Mouse (Mus musculus) limb, embryonic 15.5 days (tissue): ENCODE results near the gene Mb. TPM values are rescaled to one million over a fixed set of nuclear protein-coding genes. Genes with fewer than 3 reads are reported as not detected.

ENCODE experiments used
- ATAC-seq: fragments of 200-750 bp; cut with Nextera tagmentation; 2 replicates; pipeline ENCODE4 v1.8.0; 2017; ENCODE audit warnings: low read depth, moderate TSS enrichment; ENCODE audit not compliant: insufficient number of reproducible peaks, low FRiP score, low TSS enrichment
- H3K27ac ChIP-seq: fragments of 300-500 bp; sonication (generic); 2 replicates; pipeline ENCODE4 v1.5.1; 2015; ENCODE audit warnings: moderate library complexity, mild to moderate bottlenecking, inconsistent platforms
- H3K27me3 ChIP-seq: fragments of 300-500 bp; sonication (generic); 2 replicates; pipeline ENCODE4 v1.6.1; 2015; ENCODE audit warnings: inconsistent platforms
- H3K36me3 ChIP-seq: fragments of 300-500 bp; sonication (generic); 2 replicates; pipeline ENCODE4 v1.6.1; 2015; ENCODE audit warnings: inconsistent platforms
- H3K4me1 ChIP-seq: fragments of 300-500 bp; sonication (generic); 2 replicates; pipeline ENCODE4 v1.6.1; 2015; ENCODE audit warnings: inconsistent platforms
- H3K4me2 ChIP-seq: fragments of 300-500 bp; sonication (generic); 2 replicates; pipeline ENCODE4 v1.6.1; 2015; ENCODE audit warnings: mild to moderate bottlenecking, inconsistent platforms
- H3K4me3 ChIP-seq: fragments of 300-500 bp; sonication (generic); 2 replicates; pipeline ENCODE4 v1.5.1; 2015; ENCODE audit warnings: mild to moderate bottlenecking, inconsistent platforms
- H3K9ac ChIP-seq: fragments of 300-500 bp; sonication (generic); 2 replicates; pipeline ENCODE4 v1.6.1; 2015; ENCODE audit warnings: inconsistent platforms
- H3K9me3 ChIP-seq: fragments of 300-500 bp; sonication (generic); 2 replicates; pipeline ENCODE4 v1.6.1; 2016; ENCODE audit warnings: inconsistent platforms
- WGBS: fragments of 180-500 bp; shearing (Covaris S2); methylation state at CpG from one replicate; pipeline ENCODE4 v1.1.7; 2015; 5-methylcytosine and 5-hydroxymethylcytosine counted together
- polyA plus RNA-seq: library from polyadenylated mRNA; unstranded; fragments of >200 nt; fragmentation: Nextera tagmentation; extraction: Ambion mirVana; gene quantifications from 2 replicates; pipeline ENCODE4 v1.2.1, GENCODE M21; 2015

The Mb gene
- polyA plus RNA-seq, 1 experiment from 2014 or later, result 11.6 TPM

DNA sequence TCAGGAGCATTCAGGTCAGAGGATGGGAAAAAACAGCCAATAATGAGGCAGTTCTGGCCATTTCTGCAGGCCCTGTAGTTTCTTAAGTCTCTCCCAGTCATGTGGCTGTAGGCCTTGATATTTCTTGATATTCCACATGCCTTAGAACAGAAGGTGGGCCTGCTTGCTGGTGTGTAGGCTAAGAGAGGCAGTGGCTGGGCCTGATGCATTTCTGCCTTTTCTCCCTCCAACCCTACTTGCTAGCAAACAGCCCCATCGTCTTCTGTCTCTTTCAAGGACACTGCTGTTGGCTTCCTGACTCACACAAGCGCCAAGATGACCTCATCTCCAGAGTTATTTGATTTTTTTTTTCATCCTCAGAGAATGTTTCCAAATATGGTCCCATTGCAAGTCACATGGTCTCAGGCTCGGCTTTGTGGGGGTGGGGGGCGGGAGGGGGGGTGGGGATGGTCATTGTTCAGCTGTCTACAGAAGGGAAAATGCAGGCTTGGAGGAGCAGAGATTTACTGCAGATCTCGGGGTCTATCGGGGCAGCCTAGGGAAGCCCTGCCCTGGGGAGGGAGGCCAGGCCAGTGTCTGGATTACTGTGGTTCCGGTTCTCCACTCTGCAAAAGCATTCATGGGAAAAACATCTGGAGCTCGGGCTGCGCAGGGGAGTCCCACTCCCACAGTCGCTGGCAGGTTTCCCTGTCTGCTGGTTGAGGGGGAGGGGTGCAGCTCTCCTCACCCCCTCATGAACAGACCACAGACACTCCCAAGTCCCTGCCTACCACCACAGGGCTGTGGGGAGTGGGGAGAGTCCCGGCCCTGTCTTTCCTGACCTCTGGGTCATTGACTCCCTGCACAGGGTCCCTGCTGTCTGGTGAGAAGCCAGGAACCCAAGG is 12.9 kb downstream of the Mb start:
- Histone ChIP-seq H3K4me2 (peak overlapping the region; percentile 17), H3K9me3 (no peaks in the 10 kb centered on the region), H3K4me1 (peaks cover 56% of the 10 kb centered on the region), H3K4me3 (no peak overlapping the region), H3K27me3 (no peaks in the 10 kb centered on the region), H3K36me3 (no peaks in the 10 kb centered on the region), H3K9ac (no peak overlapping the region), H3K27ac (peak overlapping the region; percentile 97)
- 16% methylated on average over 11 of the region's 11 CpGs for WGBS
- ATAC-seq, result peak; percentile 89

- 14% methylated on average over 2 of the region's 2 CpGs for WGBS
- Histone ChIP-seq H3K4me2 (peak overlapping the region; percentile 17; the same call in 1 of the 2 replicates), H3K27me3 (no peaks in the 10 kb centered on the region), H3K27ac (peak overlapping the region; percentile 97), H3K4me1 (peaks cover 56% of the 10 kb centered on the region), H3K36me3 (no peaks in the 10 kb centered on the region), H3K9me3 (no peaks in the 10 kb centered on the region), H3K9ac (no peak overlapping the region), H3K4me3 (no peak overlapping the region)
- peak; percentile 70 for ATAC-seq
These were observed 13.5 kb downstream of the Mb start for GRCm38 (mm10) chr15:77036989-77037277.

DNA sequence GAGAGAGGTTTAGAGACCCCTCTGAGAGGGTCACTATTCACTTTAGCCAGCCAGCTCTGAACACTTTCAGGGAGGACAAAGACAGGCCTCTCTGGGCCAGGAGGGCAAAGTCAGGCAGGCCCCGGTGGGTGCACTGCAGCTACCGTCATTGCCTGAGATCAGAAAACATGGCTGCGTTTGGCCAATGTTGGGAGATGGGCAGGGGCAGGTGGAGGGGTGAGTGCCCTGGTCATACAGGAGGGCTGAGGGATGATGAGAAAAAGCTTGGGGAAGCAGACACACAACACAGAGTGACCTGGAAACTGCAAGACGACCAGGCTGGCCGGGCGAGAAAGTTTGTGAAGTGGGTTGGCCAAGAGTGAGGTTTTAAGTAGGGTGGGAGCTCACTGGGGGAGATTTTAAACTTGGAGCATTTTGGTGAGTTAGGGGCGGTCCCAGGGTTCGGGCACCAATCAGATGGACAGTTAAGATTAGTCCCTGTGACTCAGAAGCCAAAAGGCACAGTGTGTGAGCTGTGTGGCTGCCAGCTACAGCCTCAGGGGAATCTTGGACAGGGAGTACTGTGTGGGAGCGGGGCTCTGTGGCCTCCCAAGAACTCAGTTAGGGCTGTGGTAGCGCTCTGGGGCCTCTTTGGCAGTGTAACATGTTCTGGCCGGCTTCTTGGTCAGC is 14.0 kb downstream of the Mb start:
- no peak overlapping the region for H3K4me3 ChIP-seq
- H3K36me3 ChIP-seq, result no peaks in the 10 kb centered on the region
- ATAC-seq, result peak; percentile 86
- peak overlapping the region; percentile 17; the same call in 1 of the 2 replicates for H3K4me2 ChIP-seq
- H3K27ac ChIP-seq, result peak overlapping the region; percentile 97
- 39% methylated on average over 11 of the region's 11 CpGs for whole genome bisulfite sequencing
- peaks cover 56% of the 10 kb centered on the region for H3K4me1 ChIP-seq
- no peaks in the 10 kb centered on the region for H3K9me3 ChIP-seq
- no peak overlapping the region for H3K9ac ChIP-seq
- H3K27me3 ChIP-seq, result no peaks in the 10 kb centered on the region

- Histone ChIP-seq H3K27me3 (no peaks in the 10 kb centered on the region), H3K4me3 (no peak overlapping the region), H3K27ac (peak overlapping the region; percentile 97), H3K4me1 (peaks cover 59% of the 10 kb centered on the region), H3K4me2 (no peak overlapping the region), H3K36me3 (no peaks in the 10 kb centered on the region), H3K9me3 (no peaks in the 10 kb centered on the region), H3K9ac (no peak overlapping the region)
- 55% methylated on average over 3 of the region's 3 CpGs for WGBS
- no peak for ATAC-seq
These were observed 14.8 kb downstream of the Mb start for GRCm38 (mm10) chr15:77035643-77036042.

- H3K4me1 ChIP-seq, result peaks cover 54% of the 10 kb centered on the region
These were observed 15.9 kb downstream of the Mb start for GRCm38 (mm10) chr15:77034526-77034925.

GRCm38 (mm10) chr15:77031271-77031670 is 19.2 kb downstream of the Mb start:
- peaks cover 41% of the 10 kb centered on the region for H3K4me1 ChIP-seq
- WGBS, result 33% methylated on average over 3 of the region's 3 CpGs
- no peak for ATAC-seq

More at GRCm38 (mm10) chr15:77034526-77034925, 15.9 kb downstream of the Mb start:
- H3K27ac ChIP-seq, result 0 out of 2 replicates have a peak overlapping the region, but pooled peaks have one; percentile 22
- no peaks in the 10 kb centered on the region for H3K36me3 ChIP-seq
- no peak overlapping the region for H3K4me3 ChIP-seq
- ATAC-seq, result no peak
- no peaks in the 10 kb centered on the region for H3K27me3 ChIP-seq
- no peak overlapping the region for H3K9ac ChIP-seq
- WGBS, result 69% methylated on average over 6 of the region's 6 CpGs
- no peak overlapping the region for H3K4me2 ChIP-seq
- no peaks in the 10 kb centered on the region for H3K9me3 ChIP-seq

DNA sequence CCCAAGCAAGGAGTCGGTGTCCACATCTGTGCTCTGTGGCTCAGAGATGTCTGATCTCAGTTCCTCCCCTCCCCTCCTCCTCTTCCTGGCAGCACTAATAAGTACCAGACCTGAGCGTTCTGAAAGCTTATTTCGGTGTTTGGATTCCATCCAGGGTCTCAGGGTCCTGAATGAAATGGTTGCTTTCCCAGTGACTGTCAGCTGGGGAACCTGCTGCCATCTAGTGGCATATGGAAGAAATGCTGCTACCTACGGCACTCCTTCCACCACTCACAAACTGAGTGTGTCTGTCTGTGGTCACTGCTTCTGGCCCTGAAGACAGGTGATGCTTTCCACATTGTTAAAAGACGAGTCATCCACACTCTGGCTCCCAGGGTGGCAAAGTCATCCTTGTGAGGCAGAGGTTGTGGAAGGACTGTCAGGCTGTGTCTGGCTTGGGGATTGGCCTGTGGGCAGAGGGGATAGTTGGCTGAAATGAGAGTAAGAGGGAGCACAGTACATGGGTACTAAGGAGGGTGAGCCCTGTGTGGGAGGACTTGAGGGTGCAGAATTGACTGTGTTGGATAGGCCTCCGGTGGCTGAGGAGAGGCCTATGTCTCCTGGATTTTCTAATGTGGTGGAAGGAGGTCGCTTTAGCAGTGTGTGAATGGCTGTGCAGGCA is 21.0 kb downstream of the Mb start:
- H3K9ac ChIP-seq, result no peak overlapping the region

More at GRCm38 (mm10) chr15:77031271-77031670, 19.2 kb downstream of the Mb start:
- Histone ChIP-seq H3K4me3 (no peak overlapping the region), H3K4me2 (no peak overlapping the region), H3K27me3 (no peaks in the 10 kb centered on the region), H3K36me3 (no peaks in the 10 kb centered on the region), H3K27ac (no peak overlapping the region), H3K9me3 (no peaks in the 10 kb centered on the region), H3K9ac (no peak overlapping the region)

DNA sequence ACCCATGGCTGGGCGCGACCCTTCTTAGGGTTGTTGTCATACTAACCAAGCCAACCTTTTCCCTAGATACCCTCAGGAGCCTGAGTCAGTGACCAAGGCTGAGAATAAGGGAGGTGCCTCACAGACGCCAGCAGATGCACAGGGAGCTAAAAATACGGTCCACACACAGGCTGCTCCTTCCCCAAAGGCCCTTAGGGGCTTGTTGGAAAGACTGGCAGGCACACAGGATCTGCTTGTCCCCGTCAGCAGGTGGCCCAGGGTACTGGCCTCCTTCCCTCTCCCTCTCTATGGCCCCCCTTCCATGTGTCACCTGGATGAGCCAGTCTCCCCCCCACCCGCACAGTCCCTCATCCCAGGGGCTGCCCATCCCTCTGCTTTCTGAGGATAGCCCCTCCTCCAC is 22.8 kb downstream of the Mb start:
- no peak overlapping the region for H3K4me3 ChIP-seq
- peaks cover 29% of the 10 kb centered on the region for H3K4me1 ChIP-seq
- no peak overlapping the region for H3K9ac ChIP-seq
- no peaks in the 10 kb centered on the region for H3K9me3 ChIP-seq
- no peaks in the 10 kb centered on the region for H3K36me3 ChIP-seq
- H3K27me3 ChIP-seq, result no peaks in the 10 kb centered on the region
- WGBS, result 58% methylated on average over 6 of the region's 6 CpGs
- no peak overlapping the region; the same call in 1 of the 2 replicates for H3K27ac ChIP-seq
- ATAC-seq, result no peak
- H3K4me2 ChIP-seq, result no peak overlapping the region

More for the DNA sequence above, 21.0 kb downstream of the Mb start:
- ATAC-seq, result peak; percentile 60
- peak overlapping the region; percentile 8; the same call in 1 of the 2 replicates for H3K4me3 ChIP-seq
- no peaks in the 10 kb centered on the region for H3K9me3 ChIP-seq
- H3K36me3 ChIP-seq, result no peaks in the 10 kb centered on the region
- 23% methylated on average over 7 of the region's 7 CpGs for WGBS
- peak overlapping the region; percentile 84 for H3K27ac ChIP-seq
- H3K27me3 ChIP-seq, result no peaks in the 10 kb centered on the region
- peak overlapping the region; percentile 36 for H3K4me2 ChIP-seq
- peaks cover 28% of the 10 kb centered on the region for H3K4me1 ChIP-seq

GRCm38 (mm10) chr15:77027117-77027516 is 23.4 kb downstream of the Mb start:
- no peak overlapping the region for H3K27ac ChIP-seq
- 96% methylated on average over 3 of the region's 3 CpGs for WGBS

DNA sequence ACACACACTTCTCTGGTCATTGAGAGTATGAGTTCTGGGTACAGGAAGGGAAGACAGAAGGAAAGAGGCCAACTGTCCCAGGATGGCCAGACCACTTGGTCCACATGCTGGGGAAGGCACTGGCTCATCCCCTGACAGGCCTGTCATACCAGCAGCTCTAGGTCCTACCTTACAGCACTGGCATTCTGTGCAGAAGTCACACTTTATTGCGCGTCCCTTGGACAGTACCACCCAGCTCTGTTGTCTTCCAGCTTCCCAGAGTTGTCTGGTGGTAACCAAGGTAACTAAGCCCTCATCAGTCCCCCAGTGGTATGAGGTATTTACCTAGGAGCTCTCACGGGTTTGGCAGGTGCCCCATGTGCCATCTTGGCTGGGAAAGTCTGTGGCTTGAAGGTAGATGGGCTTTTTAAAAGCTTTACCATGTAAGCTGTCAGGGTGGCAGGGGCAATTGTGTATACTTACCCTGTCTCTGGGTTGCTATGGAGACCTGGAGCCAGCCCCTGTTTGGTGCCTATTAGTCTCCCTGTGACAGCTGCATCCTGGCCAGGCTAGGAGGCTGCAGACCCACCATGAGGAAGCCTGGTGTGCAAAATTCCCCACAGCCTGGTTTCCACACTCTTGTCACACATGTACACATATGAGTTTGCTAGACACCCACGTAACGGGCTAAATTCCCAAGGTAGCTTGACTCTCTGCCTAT is 24.4 kb downstream of the Mb start:
- H3K4me1 ChIP-seq, result peaks cover 30% of the 10 kb centered on the region
- ATAC-seq, result no peak
- WGBS, result 64% methylated on average over 5 of the region's 5 CpGs
- H3K4me3 ChIP-seq, result no peak overlapping the region
- no peaks in the 10 kb centered on the region for H3K27me3 ChIP-seq
- H3K4me2 ChIP-seq, result no peak overlapping the region
- no peaks in the 10 kb centered on the region for H3K36me3 ChIP-seq
- no peaks in the 10 kb centered on the region for H3K9me3 ChIP-seq
- H3K9ac ChIP-seq, result no peak overlapping the region
- no peak overlapping the region; the same call in 1 of the 2 replicates for H3K27ac ChIP-seq

More at GRCm38 (mm10) chr15:77027117-77027516, 23.4 kb downstream of the Mb start:
- H3K4me2 ChIP-seq, result no peak overlapping the region
- H3K36me3 ChIP-seq, result no peaks in the 10 kb centered on the region
- no peak overlapping the region for H3K4me3 ChIP-seq
- H3K9ac ChIP-seq, result no peak overlapping the region
- H3K9me3 ChIP-seq, result no peaks in the 10 kb centered on the region
- H3K27me3 ChIP-seq, result no peaks in the 10 kb centered on the region
- peaks cover 33% of the 10 kb centered on the region for H3K4me1 ChIP-seq
- no peak for ATAC-seq

GRCm38 (mm10) chr15:77022401-77022957 is 28.0 kb downstream of the Mb start:
- no peak overlapping the region for H3K9ac ChIP-seq
- 68% methylated on average over 5 of the region's 5 CpGs for WGBS

More at GRCm38 (mm10) chr15:77022401-77022957, 28.0 kb downstream of the Mb start:
- no peak for ATAC-seq
- H3K4me2 ChIP-seq, result no peak overlapping the region
- H3K27ac ChIP-seq, result no peak overlapping the region
- no peaks in the 10 kb centered on the region for H3K36me3 ChIP-seq
- H3K4me1 ChIP-seq, result peaks cover 16% of the 10 kb centered on the region; the same call in 1 of the 2 replicates
- H3K27me3 ChIP-seq, result no peaks in the 10 kb centered on the region
- H3K4me3 ChIP-seq, result no peak overlapping the region
- H3K9me3 ChIP-seq, result no peaks in the 10 kb centered on the region
